Mouse (Mus musculus) macrophage (primary cell): ENCODE measurements around the gene Inpp4b. TPM values are rescaled to one million over a fixed set of nuclear protein-coding genes. Genes with fewer than 3 reads are reported as not detected.

Experiments
- H3K27ac ChIP-seq: fragments of 350-480 bp; formaldehyde crosslinking; 2 replicates; pipeline ENCODE4 v1.9.0; 2021
- H3K36me3 ChIP-seq: fragments of 350-480 bp; formaldehyde crosslinking; 2 replicates; pipeline ENCODE4 v1.9.0; 2021; ENCODE audit errors: inconsistent target
- H3K4me3 ChIP-seq: fragments of 350-480 bp; formaldehyde crosslinking; 2 replicates; pipeline ENCODE4 v1.9.0; 2021; ENCODE audit errors: inconsistent target
- H3K79me2 ChIP-seq: fragments of 350-480 bp; formaldehyde crosslinking; 2 replicates; pipeline ENCODE4 v1.9.0; 2021; ENCODE audit errors: inconsistent target
- WGBS: methylation state at CpG from one replicate; pipeline ENCODE4 v1.1.7; 2026; ENCODE audit warnings: inconsistent platforms; ENCODE audit not compliant: missing documents; 5-methylcytosine and 5-hydroxymethylcytosine counted together
- polyA plus RNA-seq: library from polyadenylated mRNA; stranded (reverse); fragments of 250-400 nt; gene quantifications from 3 replicates; pipeline ENCODE4 v1.2.4, GENCODE M21; 2018; ENCODE audit warnings: inconsistent platforms

Gene Inpp4b
- polyA plus RNA-seq, 1 experiment from 2014 or later: 0.29 TPM

DNA sequence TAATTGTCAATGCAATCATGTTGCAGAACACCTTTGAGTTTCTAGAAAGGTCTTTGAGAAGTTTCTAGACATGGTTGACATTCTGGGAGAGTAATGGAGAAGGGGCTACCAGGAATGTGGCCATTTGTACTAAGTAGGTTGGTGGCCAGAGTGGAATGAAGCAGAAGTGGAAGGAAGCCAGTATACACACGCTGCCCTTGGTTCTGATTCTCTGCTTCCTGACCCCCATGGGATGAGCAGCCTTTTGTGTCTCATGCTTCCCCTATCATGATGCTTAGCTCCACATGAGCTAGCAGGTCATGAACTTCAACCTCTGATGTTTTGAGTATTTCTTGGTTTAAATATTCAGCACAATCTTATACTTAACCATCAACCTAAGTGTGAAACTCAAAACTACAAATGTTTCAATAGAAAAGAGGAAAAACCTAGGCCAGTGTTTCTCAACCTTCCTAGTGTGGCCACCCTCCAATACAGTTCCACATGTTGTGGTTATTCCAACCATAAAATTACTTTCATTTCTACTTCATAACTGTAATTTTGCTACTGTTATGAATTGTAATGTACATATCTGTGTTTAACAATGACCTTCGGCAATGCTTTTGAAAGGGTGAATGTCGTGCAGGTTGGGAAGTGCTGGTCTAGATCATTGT lies 233.0 kb downstream of the Inpp4b start:
- WGBS: 27% methylated on average over 3 of the region's 3 CpGs
- Histone ChIP-seq H3K27ac (no peak overlapping the region), H3K4me3 (no peak overlapping the region), H3K36me3 (no peaks in the 10 kb centered on the region), H3K79me2 (no peaks in the 10 kb centered on the region)

- no peak overlapping the region for H3K27ac ChIP-seq
These were observed 236.6 kb downstream of the Inpp4b start for GRCm38 (mm10) chr8:81578951-81579350.

DNA sequence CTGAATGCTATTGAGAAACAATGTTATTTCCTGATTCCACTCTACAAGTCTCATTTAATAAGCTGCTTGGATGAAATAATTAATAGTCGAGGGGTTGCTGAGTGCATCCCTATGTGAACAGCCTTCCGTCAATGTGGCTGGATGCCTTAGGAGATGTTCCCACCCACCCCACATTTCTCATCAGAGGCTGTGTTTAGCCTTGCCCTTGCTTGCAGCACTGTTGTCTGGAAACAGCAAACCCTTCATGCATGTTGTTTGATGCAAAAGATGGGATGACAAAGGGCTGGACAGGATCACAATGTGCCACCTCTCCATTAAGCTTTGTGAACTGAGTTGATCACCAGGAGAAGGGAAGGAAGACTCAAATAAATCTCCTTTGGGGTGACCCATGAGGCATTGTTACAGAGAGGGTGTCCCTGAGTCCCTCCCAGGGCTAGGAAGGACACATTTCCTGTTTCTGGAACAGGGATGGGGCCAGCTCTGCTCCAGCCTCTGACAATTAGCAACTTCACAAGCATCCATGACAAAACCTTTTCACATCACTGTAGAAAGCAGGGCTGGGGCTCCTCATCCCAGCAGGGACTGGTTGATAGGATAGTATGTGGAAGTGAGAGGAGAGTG lies 239.6 kb downstream of the Inpp4b start:
- Histone ChIP-seq H3K79me2 (no peaks in the 10 kb centered on the region), H3K36me3 (no peaks in the 10 kb centered on the region), H3K27ac (no peak overlapping the region), H3K4me3 (no peak overlapping the region)
- WGBS: 100% methylated on average over 2 of the region's 2 CpGs

More at GRCm38 (mm10) chr8:81578951-81579350, 236.6 kb downstream of the Inpp4b start:
- Histone ChIP-seq H3K79me2 (no peaks in the 10 kb centered on the region), H3K4me3 (no peak overlapping the region), H3K36me3 (no peaks in the 10 kb centered on the region)
- WGBS: 96% methylated on average over 3 of the region's 3 CpGs

DNA sequence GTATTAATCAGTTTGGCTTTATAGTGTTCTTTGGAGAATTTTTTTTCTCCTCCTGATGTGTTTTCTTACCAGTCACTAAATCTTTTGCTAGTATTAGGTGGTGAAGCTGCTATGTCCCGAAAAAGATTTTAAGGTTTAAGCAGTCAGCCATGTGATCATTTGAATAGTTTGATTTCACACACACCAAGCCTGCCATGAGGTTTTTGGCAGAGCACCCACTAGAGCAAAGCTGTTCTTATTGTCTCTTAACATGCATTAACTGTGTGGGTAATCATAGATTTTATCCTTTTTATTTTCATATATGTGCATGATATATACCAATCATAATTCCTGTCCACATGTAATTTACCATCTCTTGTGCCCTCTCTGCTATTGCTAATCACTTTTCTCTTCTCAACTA lies 240.6 kb downstream of the Inpp4b start:
- 93% methylated on average over 1 of the region's 1 CpGs for WGBS

GRCm38 (mm10) chr8:81586783-81587182 lies 244.4 kb downstream of the Inpp4b start:
- 77% methylated on average over 3 of the region's 5 CpGs for whole genome bisulfite sequencing

More for the DNA sequence above, 240.6 kb downstream of the Inpp4b start:
- H3K79me2 ChIP-seq: no peaks in the 10 kb centered on the region
- no peak overlapping the region for H3K4me3 ChIP-seq
- H3K36me3 ChIP-seq: no peaks in the 10 kb centered on the region
- H3K27ac ChIP-seq: no peak overlapping the region

GRCm38 (mm10) chr8:81594134-81594714 lies 251.9 kb downstream of the Inpp4b start:
- Histone ChIP-seq H3K36me3 (no peaks in the 10 kb centered on the region), H3K27ac (no peak overlapping the region), H3K4me3 (no peak overlapping the region), H3K79me2 (no peaks in the 10 kb centered on the region)
- WGBS: 84% methylated on average over 3 of the region's 3 CpGs

More at GRCm38 (mm10) chr8:81586783-81587182, 244.4 kb downstream of the Inpp4b start:
- Histone ChIP-seq H3K36me3 (no peaks in the 10 kb centered on the region), H3K79me2 (no peaks in the 10 kb centered on the region), H3K27ac (no peak overlapping the region), H3K4me3 (no peak overlapping the region)

GRCm38 (mm10) chr8:81599209-81599608 lies 256.9 kb downstream of the Inpp4b start:
- H3K36me3 ChIP-seq: no peaks in the 10 kb centered on the region
- WGBS: 81% methylated on average over 4 of the region's 4 CpGs
- no peak overlapping the region for H3K27ac ChIP-seq
- H3K79me2 ChIP-seq: no peaks in the 10 kb centered on the region
- H3K4me3 ChIP-seq: no peak overlapping the region

DNA sequence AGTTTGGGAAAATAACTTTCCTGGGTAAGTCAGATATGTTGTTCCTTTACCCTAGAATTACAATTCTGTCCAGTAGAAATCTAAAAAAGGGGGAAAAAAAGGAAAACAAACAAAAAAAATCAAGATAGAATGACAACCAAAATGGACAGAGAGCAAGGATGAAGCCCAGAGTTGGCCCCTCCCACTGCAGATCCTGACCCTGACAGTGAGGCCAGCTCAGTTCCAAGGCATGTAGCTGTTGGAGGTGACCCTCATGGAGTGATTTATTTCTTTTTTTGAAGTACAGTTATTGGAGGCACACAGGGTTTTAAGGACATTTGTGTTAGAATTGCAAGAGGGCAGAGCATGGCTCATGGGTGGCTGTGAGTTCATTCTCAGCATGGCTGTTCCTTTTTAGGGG lies 258.8 kb downstream of the Inpp4b start:
- Histone ChIP-seq H3K79me2 (no peaks in the 10 kb centered on the region), H3K27ac (no peak overlapping the region), H3K36me3 (no peaks in the 10 kb centered on the region), H3K4me3 (no peak overlapping the region)

DNA sequence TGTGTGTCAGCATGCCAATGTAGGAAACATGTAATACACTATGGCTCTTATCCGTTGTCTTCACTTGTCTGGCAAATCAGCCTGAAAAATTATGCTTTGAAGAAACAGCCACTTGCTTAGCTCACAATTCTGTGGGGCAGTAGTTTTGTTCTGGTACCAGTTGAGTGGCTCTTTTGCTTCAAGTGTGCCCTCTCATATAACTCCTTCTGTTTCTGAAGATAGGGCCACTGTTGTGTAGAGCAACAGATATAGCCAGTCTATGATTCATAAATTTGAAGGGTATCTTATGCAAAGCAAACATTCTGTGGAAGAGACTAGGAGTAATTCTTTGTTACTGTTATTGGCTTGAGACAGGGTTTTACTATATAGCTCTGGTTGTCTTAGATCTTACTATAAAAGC lies 265.7 kb downstream of the Inpp4b start:
- Histone ChIP-seq H3K36me3 (no peaks in the 10 kb centered on the region), H3K79me2 (no peaks in the 10 kb centered on the region), H3K4me3 (no peak overlapping the region), H3K27ac (no peak overlapping the region)
- WGBS: 100% methylated on average over 1 of the region's 1 CpGs

- Histone ChIP-seq H3K36me3 (no peaks in the 10 kb centered on the region), H3K79me2 (no peaks in the 10 kb centered on the region), H3K4me3 (no peak overlapping the region), H3K27ac (no peak overlapping the region)
- 58% methylated on average over 4 of the region's 4 CpGs for WGBS
These were observed 266.7 kb downstream of the Inpp4b start for GRCm38 (mm10) chr8:81609064-81609463.

- Histone ChIP-seq H3K36me3 (no peaks in the 10 kb centered on the region), H3K79me2 (no peaks in the 10 kb centered on the region), H3K27ac (no peak overlapping the region), H3K4me3 (no peak overlapping the region)
- WGBS: 86% methylated on average over 2 of the region's 2 CpGs
These were observed 270.3 kb downstream of the Inpp4b start for GRCm38 (mm10) chr8:81612611-81613010.

DNA sequence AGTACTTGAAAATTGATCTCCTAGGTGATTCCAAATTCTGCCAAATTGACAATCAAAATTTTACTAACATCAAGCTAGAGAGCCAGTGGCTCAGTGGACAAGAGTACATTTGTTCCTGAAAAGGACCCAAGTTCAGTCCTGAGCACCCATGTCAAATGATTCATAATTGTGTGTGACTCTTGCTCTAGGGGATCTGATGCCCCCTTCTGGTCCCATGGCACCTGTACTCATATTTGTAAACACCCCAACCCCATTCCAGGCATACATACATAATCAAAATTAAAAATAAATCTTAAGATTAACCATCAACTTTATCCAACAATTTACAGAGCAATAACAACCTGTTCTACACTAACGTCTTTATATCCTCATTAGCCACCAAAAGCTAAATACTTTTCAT lies 271.8 kb downstream of the Inpp4b start:
- no peak overlapping the region for H3K27ac ChIP-seq
- H3K4me3 ChIP-seq: no peak overlapping the region
- H3K79me2 ChIP-seq: no peaks in the 10 kb centered on the region
- H3K36me3 ChIP-seq: no peaks in the 10 kb centered on the region
- WGBS: 100% methylated on average over 1 of the region's 1 CpGs

DNA sequence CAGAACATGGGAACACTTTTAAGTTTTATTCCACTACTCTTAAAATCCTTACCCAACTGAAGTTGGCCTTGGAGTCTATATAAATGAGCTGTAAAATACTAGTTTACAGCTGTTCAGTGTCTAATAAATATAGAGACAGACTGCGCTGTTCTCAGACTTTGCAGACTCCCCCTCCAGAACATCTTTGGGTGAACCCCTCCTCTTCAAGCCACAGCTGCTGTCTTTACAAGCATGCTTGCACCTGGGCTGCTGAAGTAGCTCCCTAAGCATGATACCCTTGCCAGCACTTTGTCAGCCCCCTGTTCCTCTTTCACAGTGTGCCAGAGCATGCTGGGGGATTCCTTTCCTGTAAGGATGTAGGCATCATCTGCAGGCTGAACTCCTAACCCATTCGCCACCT lies 272.2 kb downstream of the Inpp4b start:
- H3K27ac ChIP-seq: no peak overlapping the region
- H3K4me3 ChIP-seq: no peak overlapping the region
- WGBS: 93% methylated on average over 2 of the region's 2 CpGs
- H3K79me2 ChIP-seq: no peaks in the 10 kb centered on the region
- H3K36me3 ChIP-seq: no peaks in the 10 kb centered on the region

DNA sequence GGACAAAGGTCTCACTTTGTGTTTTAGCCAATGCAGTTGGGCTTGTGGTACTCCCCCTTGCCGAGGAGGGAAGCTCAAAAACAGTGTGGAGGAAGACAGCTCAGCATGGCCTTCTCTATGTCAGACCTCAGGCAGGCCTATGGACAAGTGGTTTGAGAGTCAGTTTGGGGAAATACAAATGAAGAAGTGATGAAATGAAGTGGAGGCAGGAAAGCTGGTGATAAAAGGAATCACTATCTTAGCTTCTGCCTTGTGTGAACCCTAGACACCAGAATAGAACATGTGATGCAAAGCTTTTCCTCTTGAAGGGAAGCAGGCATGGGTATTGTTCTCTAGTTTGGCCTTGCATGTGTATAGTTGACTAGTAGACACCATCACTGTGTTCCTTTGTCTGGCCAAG lies 273.2 kb downstream of the Inpp4b start:
- WGBS: 25% methylated on average over 1 of the region's 1 CpGs
- no peaks in the 10 kb centered on the region for H3K36me3 ChIP-seq
- H3K4me3 ChIP-seq: no peak overlapping the region
- H3K27ac ChIP-seq: no peak overlapping the region
- H3K79me2 ChIP-seq: no peaks in the 10 kb centered on the region

DNA sequence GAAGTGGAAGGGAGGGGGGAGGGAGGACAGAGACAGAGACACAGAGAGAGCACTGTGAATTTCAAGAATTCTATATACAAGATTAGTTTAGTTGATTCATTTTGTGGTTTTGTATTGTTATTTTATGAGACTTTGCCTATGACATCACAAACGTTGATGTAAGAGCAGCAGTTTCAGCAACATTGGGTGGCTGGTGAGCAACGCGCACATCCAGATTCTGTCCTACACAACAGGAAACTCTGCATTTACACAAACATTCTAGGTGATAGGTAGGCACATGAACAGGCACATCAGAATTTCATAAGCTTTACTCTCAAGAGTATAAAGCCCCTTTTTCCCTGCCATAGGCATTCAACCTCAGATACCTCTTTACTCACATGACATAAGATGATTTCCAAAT lies 276.6 kb downstream of the Inpp4b start:
- Histone ChIP-seq H3K27ac (no peak overlapping the region), H3K4me3 (no peak overlapping the region), H3K79me2 (no peaks in the 10 kb centered on the region), H3K36me3 (no peaks in the 10 kb centered on the region)
- 100% methylated on average over 2 of the region's 3 CpGs for WGBS
